33 mouse cellular contexts compared by ENCODE assay signal in genomic region chr13:95651870-95652668, GRCm38 (mm10). TPM values are rescaled to one million over a fixed set of nuclear protein-coding genes. Genes with fewer than 3 reads are reported as not detected.
A peak's percentile ranks its signal among the peaks of the same experiment; 100 is the strongest.
DNase-seq lines count a peak whose midpoint lies in the region; ATAC-seq and TF ChIP-seq lines count a peak whose summit lies in the region.
"Had no signal": no experiment of that assay in that cellular context is flagged by ENCODE, and none has a peak within 500 bp of the region (broad histone marks: within the 10 kb centered on the region; RNA-seq: fewer than 3 reads in every experiment).

No protein-coding gene starts in this region.

- no peak overlapping the region for H3K4me3 ChIP-seq in kidney, postnatal 0 days (replicated peaks; ENCODE audit: low read depth, low read length)
- H3K4me3 ChIP-seq in kidney, embryonic 14.5 days (ENCODE audit: low read length) = no peak overlapping the region
- H3K4me3 ChIP-seq: embryonic facial prominence, embryonic 12.5 days; hindbrain, embryonic 12.5 days; limb, embryonic 10.5 days; limb, embryonic 15.5 days; myocyte; neural tube, embryonic 13.5 days had no signal

- no peak overlapping the region for H3K9ac ChIP-seq in kidney, postnatal 0 days (ENCODE audit: low read depth, low read length)
- H3K9ac ChIP-seq in kidney, embryonic 14.5 days (ENCODE audit: low read depth, low read length) = no peak overlapping the region
- H3K9ac ChIP-seq: embryonic facial prominence, embryonic 12.5 days; hindbrain, embryonic 12.5 days; limb, embryonic 15.5 days; neural tube, embryonic 13.5 days had no signal

- TF ChIP-seq CTCF in kidney, postnatal 0 days (IDR thresholded peaks at IDR 0.05; ENCODE audit: low read depth) = no peak

- ATAC-seq in kidney, postnatal 0 days (replicated peaks; ENCODE audit: low FRiP score, low read depth) = no peak
- ATAC-seq in kidney, embryonic 14.5 days (ENCODE audit: low FRiP score, low TSS enrichment) = no peak
- ATAC-seq: forebrain, embryonic 14.5 days; hindbrain, postnatal 0 days; intestine, embryonic 16.5 days; lung, postnatal 0 days had no signal

- peak; percentile 48 for DNase-seq in kidney, postnatal 0 days (ENCODE audit: low spot score)
- DNase-seq in lung, postnatal 10 days = peak; percentile 25
- DNase-seq in lung, postnatal 4 days = no peak
- DNase-seq in adipocyte (ENCODE audit: low spot score) = peak; percentile 52
- DNase-seq in naive thymus-derived CD4-positive, alpha-beta T cell, adult 2 months (ENCODE audit: low read depth) = peak; percentile 6
- DNase-seq in cerebellum, postnatal 10 days = no peak
- DNase-seq: adrenal gland, postnatal 36 days; B cell, adult 2 months; cerebellum, adult 2 months; cerebellum, postnatal 36 days; embryo, embryonic 11 days; gastrocnemius, postnatal 14 days; heart, postnatal 36 days; kidney, postnatal 4 days; lung, adult 18-20 months; right cerebral cortex, postnatal 4 days; thymus, adult 18-20 months; thymus, postnatal 25 days had no signal

- WGBS in kidney, postnatal 0 days = 61% methylated on average over 7 of the region's 7 CpGs
- WGBS in kidney, embryonic 14.5 days = 62% methylated on average over 7 of the region's 7 CpGs

- no peaks in the 10 kb centered on the region for H3K36me3 ChIP-seq in kidney, postnatal 0 days (ENCODE audit: insufficient read depth, low read length)
- H3K36me3 ChIP-seq in kidney, embryonic 14.5 days (ENCODE audit: control insufficient read depth, insufficient read depth, low read length) = no peaks in the 10 kb centered on the region
- H3K36me3 ChIP-seq: embryonic facial prominence, embryonic 12.5 days; limb, embryonic 15.5 days; neural tube, embryonic 13.5 days had no signal

- H3K27ac ChIP-seq in kidney, postnatal 0 days = no peak overlapping the region
- H3K27ac ChIP-seq in kidney, embryonic 14.5 days (ENCODE audit: low read depth, low read length) = no peak overlapping the region
- H3K27ac ChIP-seq: embryonic facial prominence, embryonic 12.5 days; hindbrain, embryonic 12.5 days; hindbrain, postnatal 0 days; limb, embryonic 10.5 days; limb, embryonic 15.5 days; neural tube, embryonic 13.5 days; stomach, postnatal 0 days had no signal

- no peaks in the 10 kb centered on the region for H3K9me3 ChIP-seq in kidney, postnatal 0 days (replicated peaks; ENCODE audit: low read length)
- no peaks in the 10 kb centered on the region for H3K9me3 ChIP-seq in kidney, embryonic 14.5 days (ENCODE audit: control insufficient read depth, low read length)
- H3K9me3 ChIP-seq: embryonic facial prominence, embryonic 12.5 days; G1E; hindbrain, embryonic 12.5 days; limb, embryonic 10.5 days; limb, embryonic 15.5 days; neural tube, embryonic 13.5 days had no signal

- H3K4me1 ChIP-seq in kidney, postnatal 0 days (replicated peaks; ENCODE audit: insufficient read depth, low read length) = peaks cover 4% of the 10 kb centered on the region; the same call in 1 of the 2 replicates
- peaks cover 17% of the 10 kb centered on the region; the same call in 1 of the 2 replicates for H3K4me1 ChIP-seq in kidney, embryonic 14.5 days (ENCODE audit: control insufficient read depth, insufficient read depth, low read length)
- H3K4me1 ChIP-seq: hindbrain, embryonic 12.5 days had no signal

- no peak overlapping the region for H3K4me2 ChIP-seq in kidney, postnatal 0 days (ENCODE audit: low read length)
- no peak overlapping the region for H3K4me2 ChIP-seq in kidney, embryonic 14.5 days (replicated peaks; ENCODE audit: low read depth, low read length)
- H3K4me2 ChIP-seq: embryonic facial prominence, embryonic 12.5 days; heart, embryonic 11.5 days; hindbrain, embryonic 12.5 days; limb, embryonic 15.5 days; midbrain, embryonic 11.5 days; neural tube, embryonic 13.5 days had no signal

- no peaks in the 10 kb centered on the region for H3K27me3 ChIP-seq in kidney, postnatal 0 days (ENCODE audit: insufficient read depth, low read length)
- H3K27me3 ChIP-seq in kidney, embryonic 14.5 days (ENCODE audit: control insufficient read depth, insufficient read depth, low read length) = no peaks in the 10 kb centered on the region
- H3K27me3 ChIP-seq: embryonic facial prominence, embryonic 12.5 days; hindbrain, embryonic 12.5 days; limb, embryonic 15.5 days; neural tube, embryonic 13.5 days had no signal

RNA-seq across cellular contexts. Expression of gene F2r, which starts 33.8 kb away (rescaled TPM):
- 85.6 and 104 TPM in 2 replicates for polyA plus RNA-seq in kidney, postnatal 0 days (2015; fragmentation: Nextera tagmentation; extraction: Ambion mirVana)
- 66.9 and 128 TPM in 2 replicates for polyA plus RNA-seq in kidney, embryonic 14.5 days (2014; fragmentation: Nextera tagmentation; extraction: Ambion mirVana)

RNA-seq across cellular contexts. Expression of gene F2rl2, which starts 44.6 kb away (rescaled TPM):
- polyA plus RNA-seq in kidney, postnatal 0 days (2015; fragmentation: Nextera tagmentation; extraction: Ambion mirVana) = 0.09 and 0.11 TPM in 2 replicates
- 0.41 and 0.54 TPM in 2 replicates for polyA plus RNA-seq in kidney, embryonic 14.5 days (2014; fragmentation: Nextera tagmentation; extraction: Ambion mirVana)
- polyA plus RNA-seq: G1E had no signal

Comparison
In these comparisons a context has a peak if more than half of its experiments do, and no peak if none do; other contexts are left out.
1. DNase-seq: peak in kidney, postnatal 0 days (single experiment), lung, postnatal 10 days (single experiment), adipocyte (single experiment) and naive thymus-derived CD4-positive, alpha-beta T cell, adult 2 months (single experiment); none in lung, postnatal 4 days (0 of 2) and cerebellum, postnatal 10 days (0 of 2).